Mouse (Mus musculus): ENCODE data around the gene P4hb. TPM values are rescaled to one million over a fixed set of nuclear protein-coding genes. Genes with fewer than 3 reads are reported as not detected.

The P4hb gene
- polyA plus RNA-seq, 1 experiment, result 338 TPM

DNA sequence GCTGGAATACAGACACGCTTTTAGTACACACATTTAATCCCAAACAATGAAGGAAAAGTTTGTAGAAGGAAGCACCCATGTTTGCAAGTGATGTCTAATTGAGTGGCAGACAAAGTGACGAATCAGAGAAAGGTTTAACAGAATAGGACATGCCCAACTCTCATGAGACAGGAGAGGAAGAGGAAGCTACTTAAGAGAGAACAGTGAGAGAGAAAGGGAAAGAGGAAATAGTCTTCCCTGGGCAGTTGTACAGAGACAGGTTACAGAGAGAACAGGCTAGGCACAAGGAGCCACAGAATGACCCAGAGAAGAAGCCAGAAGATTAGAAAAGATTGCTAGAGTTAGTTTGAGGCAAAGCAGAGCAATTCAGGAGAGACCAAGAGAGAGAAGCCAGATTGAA, 47.1 kb downstream of the P4hb start:
- H3K4me1 ChIP-seq (ENCODE audit: control insufficient read depth, insufficient read depth, low read length), result no peaks in the 10 kb centered on the region
- no peak overlapping the region for H3K9ac ChIP-seq (ENCODE audit: low read depth, poor library complexity, severe bottlenecking)
- H3K9me3 ChIP-seq (replicated peaks; ENCODE audit: control insufficient read depth, insufficient read depth, low read length, poor library complexity, severe bottlenecking), result no peaks in the 10 kb centered on the region
- no peak for TF ChIP-seq POLR2A (IDR thresholded peaks at IDR 0.05; ENCODE audit: insufficient read depth, low read length)
- no peak for TF ChIP-seq CTCF (IDR thresholded peaks at IDR 0.05; ENCODE audit: low read depth, low read length)
- no peak for TF ChIP-seq EP300 (IDR thresholded peaks at IDR 0.05; ENCODE audit: insufficient read depth, low read depth, low read length)
- no peak overlapping the region for H3K4me3 ChIP-seq (ENCODE audit: low read depth, low read length)
- H3K27me3 ChIP-seq (ENCODE audit: control insufficient read depth, insufficient read depth, low read length, poor library complexity, severe bottlenecking), result 0 out of 2 replicates have a peak, but pooled peaks cover 1% of the 10 kb centered on the region
- H3K27ac ChIP-seq (ENCODE audit: insufficient read depth, low read length), result no peak overlapping the region
- H3K36me3 ChIP-seq (ENCODE audit: control insufficient read depth, insufficient read depth, low read length, poor library complexity, severe bottlenecking), result no peaks in the 10 kb centered on the region

DNA sequence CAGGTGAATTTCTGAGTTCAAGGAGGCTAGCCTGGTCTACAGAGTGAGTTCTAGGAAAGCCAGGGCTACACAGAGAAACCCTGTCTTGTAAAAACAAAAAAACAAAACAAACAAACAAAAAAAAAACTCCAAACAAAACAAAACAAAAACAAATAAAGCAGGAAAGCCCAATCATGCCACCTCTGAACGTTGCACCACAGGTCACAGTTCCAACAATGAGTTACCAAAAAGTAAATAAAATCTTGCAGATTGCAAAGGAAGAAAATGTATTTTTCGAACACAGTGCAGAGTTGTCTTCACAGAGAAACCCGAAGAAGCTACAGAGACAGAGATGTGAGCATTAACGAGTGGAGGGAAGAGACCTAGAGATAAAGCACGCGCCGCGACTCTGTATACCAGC, 50.5 kb downstream of the P4hb start:
- Histone ChIP-seq H3K27ac (ENCODE audit: insufficient read depth, low read length) (no peak overlapping the region), H3K27me3 (ENCODE audit: control insufficient read depth, insufficient read depth, low read length, poor library complexity, severe bottlenecking) (no peaks in the 10 kb centered on the region), H3K9me3 (replicated peaks; ENCODE audit: control insufficient read depth, insufficient read depth, low read length, poor library complexity, severe bottlenecking) (no peaks in the 10 kb centered on the region), H3K9ac (ENCODE audit: low read depth, poor library complexity, severe bottlenecking) (no peak overlapping the region), H3K36me3 (ENCODE audit: control insufficient read depth, insufficient read depth, low read length, poor library complexity, severe bottlenecking) (no peaks in the 10 kb centered on the region), H3K4me1 (ENCODE audit: control insufficient read depth, insufficient read depth, low read length) (no peaks in the 10 kb centered on the region), H3K4me3 (ENCODE audit: low read depth, low read length) (no peak overlapping the region)
- TF ChIP-seq EP300 (IDR thresholded peaks at IDR 0.05; ENCODE audit: insufficient read depth, low read depth, low read length), result no peak
- TF ChIP-seq CTCF (IDR thresholded peaks at IDR 0.05; ENCODE audit: low read depth, low read length), result no peak
- TF ChIP-seq POLR2A (IDR thresholded peaks at IDR 0.05; ENCODE audit: insufficient read depth, low read length), result no peak

DNA sequence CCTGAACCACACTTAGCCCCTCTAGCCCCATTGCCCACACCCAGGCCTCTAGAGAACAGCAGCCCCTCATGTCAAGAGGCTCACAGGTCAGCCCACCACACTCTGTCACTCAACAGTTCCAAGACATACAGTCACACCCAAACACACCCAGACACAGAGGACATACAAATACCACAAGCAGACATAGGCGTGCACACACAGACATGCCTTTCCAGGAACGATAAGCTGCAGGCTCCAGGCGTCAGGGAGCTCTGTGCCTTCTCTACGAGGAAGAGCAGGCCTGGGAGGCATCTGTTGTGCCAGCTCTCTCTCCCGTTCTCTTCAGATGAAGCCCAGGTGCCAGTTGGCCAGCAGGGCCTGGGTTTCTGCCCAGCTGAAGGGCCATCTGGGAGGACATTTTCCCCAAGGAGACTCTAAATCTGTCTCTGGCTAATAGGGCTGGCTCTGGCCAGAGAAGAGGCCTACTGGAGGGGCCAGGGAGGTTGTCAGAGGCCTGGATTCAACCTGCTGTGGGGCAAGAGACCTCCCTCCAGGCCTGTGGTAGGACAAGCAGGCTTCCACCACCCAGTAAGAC, 52.0 kb downstream of the P4hb start:
- no peak overlapping the region for H3K9ac ChIP-seq (ENCODE audit: low read depth, poor library complexity, severe bottlenecking)
- no peaks in the 10 kb centered on the region for H3K27me3 ChIP-seq (ENCODE audit: control insufficient read depth, insufficient read depth, low read length, poor library complexity, severe bottlenecking)
- H3K27ac ChIP-seq (ENCODE audit: insufficient read depth, low read length), result no peak overlapping the region
- H3K9me3 ChIP-seq (replicated peaks; ENCODE audit: control insufficient read depth, insufficient read depth, low read length, poor library complexity, severe bottlenecking), result no peaks in the 10 kb centered on the region
- no peaks in the 10 kb centered on the region for H3K36me3 ChIP-seq (ENCODE audit: control insufficient read depth, insufficient read depth, low read length, poor library complexity, severe bottlenecking)
- H3K4me3 ChIP-seq (ENCODE audit: low read depth, low read length), result no peak overlapping the region
- TF ChIP-seq POLR2A (IDR thresholded peaks at IDR 0.05; ENCODE audit: insufficient read depth, low read length) (no peak), CTCF (IDR thresholded peaks at IDR 0.05; ENCODE audit: low read depth, low read length) (no peak), EP300 (IDR thresholded peaks at IDR 0.05; ENCODE audit: insufficient read depth, low read depth, low read length) (no peak)
- H3K4me1 ChIP-seq (ENCODE audit: control insufficient read depth, insufficient read depth, low read length), result no peaks in the 10 kb centered on the region

DNA sequence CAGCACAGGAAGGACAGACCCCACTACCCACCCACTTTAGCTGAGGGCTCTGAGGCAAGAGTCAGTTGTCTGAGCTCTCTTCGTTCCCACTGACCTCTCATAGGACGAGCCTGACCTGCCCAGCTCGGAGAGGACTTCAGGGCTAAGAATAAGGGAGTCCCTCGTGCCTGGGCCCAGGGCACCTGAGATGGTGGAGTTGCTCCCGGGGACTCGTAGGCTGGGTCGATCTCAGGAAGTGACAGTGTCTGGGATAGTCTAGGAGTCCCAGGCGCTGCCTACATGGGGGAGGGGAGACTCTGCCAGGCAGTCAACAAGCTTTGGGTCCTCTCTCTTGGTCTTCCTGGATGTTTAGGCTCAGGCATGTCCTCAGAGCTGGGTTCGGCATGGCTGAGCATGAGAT, 52.6 kb downstream of the P4hb start:
- H3K27me3 ChIP-seq (ENCODE audit: control insufficient read depth, insufficient read depth, low read length, poor library complexity, severe bottlenecking), result no peaks in the 10 kb centered on the region
- H3K4me3 ChIP-seq (ENCODE audit: low read depth, low read length), result no peak overlapping the region
- H3K9me3 ChIP-seq (replicated peaks; ENCODE audit: control insufficient read depth, insufficient read depth, low read length, poor library complexity, severe bottlenecking), result no peaks in the 10 kb centered on the region
- H3K9ac ChIP-seq (ENCODE audit: low read depth, poor library complexity, severe bottlenecking), result no peak overlapping the region
- H3K27ac ChIP-seq (ENCODE audit: insufficient read depth, low read length), result no peak overlapping the region
- no peaks in the 10 kb centered on the region for H3K4me1 ChIP-seq (ENCODE audit: control insufficient read depth, insufficient read depth, low read length)
- TF ChIP-seq CTCF (IDR thresholded peaks at IDR 0.05; ENCODE audit: low read depth, low read length), result no peak
- no peak for TF ChIP-seq EP300 (IDR thresholded peaks at IDR 0.05; ENCODE audit: insufficient read depth, low read depth, low read length)
- no peak for TF ChIP-seq POLR2A (IDR thresholded peaks at IDR 0.05; ENCODE audit: insufficient read depth, low read length)
- H3K36me3 ChIP-seq (ENCODE audit: control insufficient read depth, insufficient read depth, low read length, poor library complexity, severe bottlenecking), result no peaks in the 10 kb centered on the region

DNA sequence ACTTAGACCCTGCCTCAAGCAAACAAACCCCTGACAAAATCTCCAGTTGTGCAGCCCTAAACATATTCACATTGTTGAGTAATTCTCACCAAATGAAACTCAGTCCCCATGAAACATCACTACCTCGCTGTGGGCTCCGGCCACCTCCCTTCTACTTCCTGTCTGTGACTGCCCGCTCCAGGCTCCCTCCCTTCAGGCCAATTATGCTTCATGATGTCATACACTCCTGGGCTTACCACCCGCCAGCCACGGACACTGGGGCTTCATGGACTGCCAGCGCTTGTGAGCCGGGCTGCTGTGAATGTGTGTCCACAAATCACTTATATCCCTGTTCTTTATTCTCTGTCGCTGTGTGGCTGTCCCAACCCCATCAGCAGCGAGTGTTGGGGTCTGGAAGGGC, 53.3 kb downstream of the P4hb start:
- no peaks in the 10 kb centered on the region for H3K27me3 ChIP-seq (ENCODE audit: control insufficient read depth, insufficient read depth, low read length, poor library complexity, severe bottlenecking)
- TF ChIP-seq POLR2A (IDR thresholded peaks at IDR 0.05; ENCODE audit: insufficient read depth, low read length) (no peak), CTCF (IDR thresholded peaks at IDR 0.05; ENCODE audit: low read depth, low read length) (no peak), EP300 (IDR thresholded peaks at IDR 0.05; ENCODE audit: insufficient read depth, low read depth, low read length) (no peak)
- H3K36me3 ChIP-seq (ENCODE audit: control insufficient read depth, insufficient read depth, low read length, poor library complexity, severe bottlenecking), result no peaks in the 10 kb centered on the region
- H3K4me3 ChIP-seq (ENCODE audit: low read depth, low read length), result no peak overlapping the region
- no peak overlapping the region for H3K27ac ChIP-seq (ENCODE audit: insufficient read depth, low read length)
- H3K9me3 ChIP-seq (replicated peaks; ENCODE audit: control insufficient read depth, insufficient read depth, low read length, poor library complexity, severe bottlenecking), result no peaks in the 10 kb centered on the region
- H3K4me1 ChIP-seq (ENCODE audit: control insufficient read depth, insufficient read depth, low read length), result no peaks in the 10 kb centered on the region
- no peak overlapping the region for H3K9ac ChIP-seq (ENCODE audit: low read depth, poor library complexity, severe bottlenecking)

DNA sequence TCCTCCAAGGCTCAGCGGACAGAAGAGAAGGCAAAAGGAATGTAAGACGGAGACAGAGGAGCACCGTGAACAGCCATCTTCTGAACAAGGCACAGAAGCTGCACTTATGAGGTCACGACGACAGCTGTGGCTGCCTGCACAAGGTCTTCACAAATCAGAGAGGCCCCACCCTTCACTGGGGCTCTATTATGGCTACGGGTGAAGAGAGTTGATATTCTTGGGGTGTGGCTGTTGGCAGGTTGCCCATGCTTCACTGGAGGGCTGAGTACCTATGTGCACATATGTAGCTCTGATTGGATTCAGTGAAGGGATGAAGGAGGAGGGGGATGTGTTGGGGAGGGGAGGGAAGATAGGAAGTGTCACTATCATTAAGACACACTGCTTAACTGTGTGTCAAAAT, 54.5 kb downstream of the P4hb start:
- no peaks in the 10 kb centered on the region for H3K27me3 ChIP-seq (ENCODE audit: control insufficient read depth, insufficient read depth, low read length, poor library complexity, severe bottlenecking)
- TF ChIP-seq EP300 (IDR thresholded peaks at IDR 0.05; ENCODE audit: insufficient read depth, low read depth, low read length) (no peak), CTCF (IDR thresholded peaks at IDR 0.05; ENCODE audit: low read depth, low read length) (no peak), POLR2A (IDR thresholded peaks at IDR 0.05; ENCODE audit: insufficient read depth, low read length) (no peak)
- no peak overlapping the region for H3K4me3 ChIP-seq (ENCODE audit: low read depth, low read length)
- H3K4me1 ChIP-seq (ENCODE audit: control insufficient read depth, insufficient read depth, low read length), result no peaks in the 10 kb centered on the region
- H3K9ac ChIP-seq (ENCODE audit: low read depth, poor library complexity, severe bottlenecking), result no peak overlapping the region
- H3K9me3 ChIP-seq (replicated peaks; ENCODE audit: control insufficient read depth, insufficient read depth, low read length, poor library complexity, severe bottlenecking), result no peaks in the 10 kb centered on the region
- H3K27ac ChIP-seq (ENCODE audit: insufficient read depth, low read length), result no peak overlapping the region
- no peaks in the 10 kb centered on the region for H3K36me3 ChIP-seq (ENCODE audit: control insufficient read depth, insufficient read depth, low read length, poor library complexity, severe bottlenecking)
